Mouse (Mus musculus): ENCODE results near the gene H2-Ab1. TPM values are rescaled to one million over a fixed set of nuclear protein-coding genes. Genes with fewer than 3 reads are reported as not detected.

Gene H2-Ab1
- polyA plus RNA-seq, 1 experiment from 2014 or later: 15.1 TPM

GRCm38 (mm10) chr17:34286501-34286900, 29.0 kb downstream of the H2-Ab1 start:
- Histone ChIP-seq H3K4me3 (ENCODE audit: low read length) (no peak overlapping the region), H3K9me3 (ENCODE audit: control insufficient read depth, low read length) (no peaks in the 10 kb centered on the region), H3K4me2 (ENCODE audit: low read depth, low read length) (no peak overlapping the region), H3K27ac (ENCODE audit: low read length) (no peak overlapping the region), H3K4me1 (replicated peaks; ENCODE audit: control insufficient read depth, insufficient read depth, low read length) (no peaks in the 10 kb centered on the region), H3K27me3 (ENCODE audit: control insufficient read depth, insufficient read depth, low read depth, low read length) (no peaks in the 10 kb centered on the region), H3K36me3 (ENCODE audit: control insufficient read depth, insufficient read depth, low read length) (no peaks in the 10 kb centered on the region), H3K9ac (ENCODE audit: low read length) (no peak overlapping the region)
- no peak for ATAC-seq (ENCODE audit: low read depth)
- WGBS: 59% methylated on average over 5 of the region's 5 CpGs

- ATAC-seq (ENCODE audit: low read depth): no peak
- no peak overlapping the region for H3K9ac ChIP-seq (ENCODE audit: low read length)
- WGBS: 48% methylated on average over 6 of the region's 6 CpGs
- no peaks in the 10 kb centered on the region for H3K36me3 ChIP-seq (ENCODE audit: control insufficient read depth, insufficient read depth, low read length)
- H3K27ac ChIP-seq (ENCODE audit: low read length): no peak overlapping the region
- H3K4me1 ChIP-seq (replicated peaks; ENCODE audit: control insufficient read depth, insufficient read depth, low read length): no peaks in the 10 kb centered on the region
- no peak overlapping the region for H3K4me3 ChIP-seq (ENCODE audit: low read length)
- no peak overlapping the region for H3K4me2 ChIP-seq (ENCODE audit: low read depth, low read length)
- no peaks in the 10 kb centered on the region for H3K27me3 ChIP-seq (ENCODE audit: control insufficient read depth, insufficient read depth, low read depth, low read length)
- no peaks in the 10 kb centered on the region for H3K9me3 ChIP-seq (ENCODE audit: control insufficient read depth, low read length)
These were observed 29.5 kb downstream of the H2-Ab1 start for GRCm38 (mm10) chr17:34286999-34287398.

GRCm38 (mm10) chr17:34287648-34288047, 30.2 kb downstream of the H2-Ab1 start, which contains the start of gene H2-Aa:
H2-Aa (minus strand) TSS chr17:34287823.
- Histone ChIP-seq H3K9me3 (ENCODE audit: control insufficient read depth, low read length) (no peaks in the 10 kb centered on the region), H3K27ac (ENCODE audit: low read length) (no peak within 1 kb of the TSS), H3K4me2 (ENCODE audit: low read depth, low read length) (no peak within 1 kb of the TSS), H3K27me3 (ENCODE audit: control insufficient read depth, insufficient read depth, low read depth, low read length) (no peaks in the 10 kb centered on the region), H3K4me3 (ENCODE audit: low read length) (no peak within 1 kb of the TSS), H3K9ac (ENCODE audit: low read length) (no peak within 1 kb of the TSS), H3K36me3 (ENCODE audit: control insufficient read depth, insufficient read depth, low read length) (no peaks in the 10 kb centered on the region), H3K4me1 (replicated peaks; ENCODE audit: control insufficient read depth, insufficient read depth, low read length) (no peaks in the 10 kb centered on the region)
- ATAC-seq (ENCODE audit: low read depth): peak; percentile 82
- WGBS: 14% methylated on average over 8 of the region's 8 CpGs

GRCm38 (mm10) chr17:34288131-34288530, 30.6 kb downstream of the H2-Ab1 start:
- H3K4me2 ChIP-seq (ENCODE audit: low read depth, low read length): no peak overlapping the region
- H3K9ac ChIP-seq (ENCODE audit: low read length): no peak overlapping the region
- H3K4me1 ChIP-seq (replicated peaks; ENCODE audit: control insufficient read depth, insufficient read depth, low read length): no peaks in the 10 kb centered on the region
- ATAC-seq (ENCODE audit: low read depth): no peak
- no peaks in the 10 kb centered on the region for H3K36me3 ChIP-seq (ENCODE audit: control insufficient read depth, insufficient read depth, low read length)
- WGBS: 66% methylated on average over 3 of the region's 3 CpGs
- no peak overlapping the region for H3K27ac ChIP-seq (ENCODE audit: low read length)
- H3K9me3 ChIP-seq (ENCODE audit: control insufficient read depth, low read length): no peaks in the 10 kb centered on the region
- H3K27me3 ChIP-seq (ENCODE audit: control insufficient read depth, insufficient read depth, low read depth, low read length): no peaks in the 10 kb centered on the region
- H3K4me3 ChIP-seq (ENCODE audit: low read length): no peak overlapping the region

- Histone ChIP-seq H3K27me3 (ENCODE audit: control insufficient read depth, insufficient read depth, low read depth, low read length) (no peaks in the 10 kb centered on the region), H3K4me2 (ENCODE audit: low read depth, low read length) (no peak overlapping the region), H3K9ac (ENCODE audit: low read length) (no peak overlapping the region), H3K36me3 (ENCODE audit: control insufficient read depth, insufficient read depth, low read length) (no peaks in the 10 kb centered on the region), H3K4me3 (ENCODE audit: low read length) (no peak overlapping the region), H3K9me3 (ENCODE audit: control insufficient read depth, low read length) (no peaks in the 10 kb centered on the region), H3K27ac (ENCODE audit: low read length) (no peak overlapping the region), H3K4me1 (replicated peaks; ENCODE audit: control insufficient read depth, insufficient read depth, low read length) (peaks cover 4% of the 10 kb centered on the region)
- 17% methylated on average over 8 of the region's 8 CpGs for WGBS
- peak; percentile 91 for ATAC-seq (ENCODE audit: low read depth)
These were observed 34.1 kb downstream of the H2-Ab1 start for GRCm38 (mm10) chr17:34291609-34292008.

- no peak for ATAC-seq (ENCODE audit: low read depth)
- H3K36me3 ChIP-seq (ENCODE audit: control insufficient read depth, insufficient read depth, low read length): no peaks in the 10 kb centered on the region
- no peaks in the 10 kb centered on the region for H3K27me3 ChIP-seq (ENCODE audit: control insufficient read depth, insufficient read depth, low read depth, low read length)
- 81% methylated on average over 4 of the region's 4 CpGs for WGBS
- H3K27ac ChIP-seq (ENCODE audit: low read length): no peak overlapping the region
- H3K9me3 ChIP-seq (ENCODE audit: control insufficient read depth, low read length): no peaks in the 10 kb centered on the region
- H3K9ac ChIP-seq (ENCODE audit: low read length): no peak overlapping the region
- H3K4me1 ChIP-seq (replicated peaks; ENCODE audit: control insufficient read depth, insufficient read depth, low read length): peaks cover 4% of the 10 kb centered on the region
- H3K4me2 ChIP-seq (ENCODE audit: low read depth, low read length): no peak overlapping the region
- no peak overlapping the region for H3K4me3 ChIP-seq (ENCODE audit: low read length)
These were observed 35.1 kb downstream of the H2-Ab1 start for GRCm38 (mm10) chr17:34292570-34292969.

GRCm38 (mm10) chr17:34293533-34293932, 36.0 kb downstream of the H2-Ab1 start:
- Histone ChIP-seq H3K4me1 (replicated peaks; ENCODE audit: control insufficient read depth, insufficient read depth, low read length) (peaks cover 4% of the 10 kb centered on the region), H3K4me3 (ENCODE audit: low read length) (no peak overlapping the region), H3K27me3 (ENCODE audit: control insufficient read depth, insufficient read depth, low read depth, low read length) (no peaks in the 10 kb centered on the region), H3K9me3 (ENCODE audit: control insufficient read depth, low read length) (no peaks in the 10 kb centered on the region), H3K9ac (ENCODE audit: low read length) (no peak overlapping the region), H3K36me3 (ENCODE audit: control insufficient read depth, insufficient read depth, low read length) (no peaks in the 10 kb centered on the region), H3K4me2 (ENCODE audit: low read depth, low read length) (no peak overlapping the region), H3K27ac (ENCODE audit: low read length) (no peak overlapping the region)
- ATAC-seq (ENCODE audit: low read depth): no peak
- WGBS: 29% methylated on average over 2 of the region's 2 CpGs

GRCm38 (mm10) chr17:34294249-34294648, 36.8 kb downstream of the H2-Ab1 start:
- Histone ChIP-seq H3K27me3 (ENCODE audit: control insufficient read depth, insufficient read depth, low read depth, low read length) (no peaks in the 10 kb centered on the region), H3K4me1 (replicated peaks; ENCODE audit: control insufficient read depth, insufficient read depth, low read length) (peaks cover 4% of the 10 kb centered on the region), H3K9me3 (ENCODE audit: control insufficient read depth, low read length) (no peaks in the 10 kb centered on the region), H3K9ac (ENCODE audit: low read length) (no peak overlapping the region), H3K36me3 (ENCODE audit: control insufficient read depth, insufficient read depth, low read length) (no peaks in the 10 kb centered on the region), H3K4me3 (ENCODE audit: low read length) (no peak overlapping the region), H3K4me2 (ENCODE audit: low read depth, low read length) (no peak overlapping the region), H3K27ac (ENCODE audit: low read length) (no peak overlapping the region)
- no peak for ATAC-seq (ENCODE audit: low read depth)
- WGBS: 66% methylated on average over 4 of the region's 4 CpGs

GRCm38 (mm10) chr17:34295307-34295706, 37.8 kb downstream of the H2-Ab1 start:
- ATAC-seq (ENCODE audit: low read depth): no peak
- peaks cover 4% of the 10 kb centered on the region for H3K4me1 ChIP-seq (replicated peaks; ENCODE audit: control insufficient read depth, insufficient read depth, low read length)
- H3K27ac ChIP-seq (ENCODE audit: low read length): no peak overlapping the region
- no peak overlapping the region for H3K4me2 ChIP-seq (ENCODE audit: low read depth, low read length)
- H3K27me3 ChIP-seq (ENCODE audit: control insufficient read depth, insufficient read depth, low read depth, low read length): no peaks in the 10 kb centered on the region
- no peak overlapping the region for H3K9ac ChIP-seq (ENCODE audit: low read length)
- H3K4me3 ChIP-seq (ENCODE audit: low read length): no peak overlapping the region
- H3K36me3 ChIP-seq (ENCODE audit: control insufficient read depth, insufficient read depth, low read length): no peaks in the 10 kb centered on the region
- H3K9me3 ChIP-seq (ENCODE audit: control insufficient read depth, low read length): no peaks in the 10 kb centered on the region

All from lung, embryonic 16.5 days (tissue).